Mouse (Mus musculus) G1E (cell line): Measurements from ENCODE around the gene Hoxc8.

Experiments
- CTCF ChIP-seq: IDR thresholded peaks from 2 replicates; pipeline ENCODE4 v1.5.1; 2012; ENCODE audit warnings: low read depth, low read length, inconsistent platforms, mixed read lengths
- GATA1 ChIP-seq: IDR thresholded peaks from 2 replicates; pipeline ENCODE4 v1.6.1; 2012; ENCODE audit warnings: borderline replicate concordance, low read length, inconsistent platforms, mixed read lengths
- POLR2AphosphoS5 ChIP-seq: IDR thresholded peaks from 2 replicates; pipeline ENCODE4 v1.6.1; 2012; ENCODE audit warnings: low read depth, low read length, inconsistent platforms; ENCODE audit not compliant: insufficient replicate concordance
- TAL1 ChIP-seq: conservative IDR thresholded peaks from 2 replicates; pipeline ENCODE4 v1.6.1; 2012; ENCODE audit warnings: low read depth, low read length, inconsistent platforms, mixed read lengths

GRCm38 (mm10) chr15:102976171-102976570 is 14.2 kb upstream of the Hoxc8 start, which contains the start of gene Hoxc9:
- no peak for TF ChIP-seq CTCF
- no peak for TF ChIP-seq POLR2AphosphoS5
- no peak for TF ChIP-seq TAL1
- TF ChIP-seq GATA1: no peak
